ENCODE assay signal across 29 mouse cellular contexts in genomic region chr1:190766800-190767199, GRCm38 (mm10).
"Had no signal": no experiment of that assay in that cellular context is flagged by ENCODE, and none has a peak within 500 bp of the region (broad histone marks: within the 10 kb centered on the region; RNA-seq: fewer than 3 reads in every experiment).

No protein-coding gene starts in this region.

- H3K9ac ChIP-seq: limb, embryonic 12.5 days; limb, embryonic 13.5 days; limb, embryonic 15.5 days; liver, embryonic 12.5 days; liver, embryonic 13.5 days; liver, embryonic 14.5 days; liver, embryonic 15.5 days; liver, postnatal 0 days; lung, embryonic 15.5 days; midbrain, embryonic 12.5 days; midbrain, embryonic 13.5 days; midbrain, embryonic 15.5 days; neural tube, embryonic 12.5 days; neural tube, embryonic 13.5 days had no signal

- H3K4me1 ChIP-seq: limb, embryonic 12.5 days; liver, embryonic 12.5 days; megakaryocyte, embryonic 14.5 days; neural tube, embryonic 12.5 days; neural tube, embryonic 13.5 days had no signal

- H3K4me3 ChIP-seq: left cerebral cortex, adult 2 months; limb, embryonic 10.5 days; limb, embryonic 12.5 days; limb, embryonic 13.5 days; limb, embryonic 15.5 days; liver, embryonic 12.5 days; liver, embryonic 13.5 days; liver, embryonic 15.5 days; lung, embryonic 15.5 days; megakaryocyte, embryonic 14.5 days; midbrain, embryonic 10.5 days; midbrain, embryonic 12.5 days; midbrain, embryonic 13.5 days; midbrain, embryonic 15.5 days; myocyte; neural tube, embryonic 12.5 days; neural tube, embryonic 13.5 days had no signal

- DNase-seq: layer of hippocampus, postnatal 36 days; left cerebral cortex, postnatal 4 days; liver; liver, embryonic 13.5 days; liver, postnatal 0 days; lung, adult 2 months; lung, postnatal 4 days; midbrain, embryonic 14.5 days had no signal

- H3K4me2 ChIP-seq: limb, embryonic 12.5 days; limb, embryonic 13.5 days; limb, embryonic 15.5 days; liver, embryonic 11.5 days; liver, embryonic 12.5 days; liver, embryonic 13.5 days; liver, embryonic 15.5 days; lung, embryonic 15.5 days; midbrain, embryonic 11.5 days; midbrain, embryonic 12.5 days; midbrain, embryonic 13.5 days; midbrain, embryonic 15.5 days; neural tube, embryonic 12.5 days; neural tube, embryonic 13.5 days had no signal

- ATAC-seq: liver, embryonic 12.5 days; liver, postnatal 0 days; midbrain, embryonic 13.5 days; midbrain, embryonic 15.5 days; midbrain, embryonic 16.5 days had no signal

- H3K36me3 ChIP-seq: limb, embryonic 10.5 days; limb, embryonic 12.5 days; limb, embryonic 15.5 days; liver, embryonic 12.5 days; liver, embryonic 13.5 days; liver, embryonic 15.5 days; lung, embryonic 15.5 days; midbrain, embryonic 10.5 days; midbrain, embryonic 15.5 days; neural tube, embryonic 12.5 days; neural tube, embryonic 13.5 days had no signal

- H3K27ac ChIP-seq: left cerebral cortex, adult 2 months; limb, embryonic 10.5 days; limb, embryonic 12.5 days; limb, embryonic 13.5 days; limb, embryonic 15.5 days; liver, embryonic 12.5 days; liver, embryonic 13.5 days; liver, embryonic 14.5 days; liver, embryonic 15.5 days; lung, embryonic 15.5 days; macrophage; midbrain, embryonic 10.5 days; midbrain, embryonic 12.5 days; midbrain, embryonic 13.5 days; midbrain, embryonic 15.5 days; neural tube, embryonic 12.5 days; neural tube, embryonic 13.5 days had no signal

- H3K9me3 ChIP-seq: limb, embryonic 10.5 days; limb, embryonic 12.5 days; limb, embryonic 15.5 days; liver, embryonic 13.5 days; liver, embryonic 15.5 days; lung, embryonic 15.5 days; midbrain, embryonic 13.5 days; midbrain, embryonic 15.5 days; neural tube, embryonic 12.5 days; neural tube, embryonic 13.5 days had no signal

- H3K27me3 ChIP-seq: limb, embryonic 12.5 days; limb, embryonic 13.5 days; limb, embryonic 15.5 days; liver, embryonic 12.5 days; liver, embryonic 13.5 days; liver, embryonic 15.5 days; lung, embryonic 15.5 days; megakaryocyte, embryonic 14.5 days; midbrain, embryonic 13.5 days; midbrain, embryonic 15.5 days; neural tube, embryonic 12.5 days; neural tube, embryonic 13.5 days had no signal
